Mouse (Mus musculus) lung, adult 10 weeks (tissue): ENCODE data around the gene Mcm2. TPM values are rescaled to one million over a fixed set of nuclear protein-coding genes. Genes with fewer than 3 reads are reported as not detected.

Experiments used
- polyA plus RNA-seq: library from polyadenylated mRNA; stranded (reverse); fragments of 350-450 nt; fragmentation: Illumina TruSeq; extraction: RNeasy Lipid Tissue Mini Kit (QIAGEN cat#74804); gene quantifications from one replicate; pipeline ENCODE4 v1.2.3, GENCODE M21; 2014; ENCODE audit warnings: low read depth, low replicate concordance; ENCODE audit not compliant: insufficient read depth

Mcm2 gene
- 5.1 TPM for polyA plus RNA-seq

GRCm38 (mm10) chr6:88898534-88899048 lies at the start of gene Mcm2:
Mcm2 (minus strand) TSS chr6:88898780.

GRCm38 (mm10) chr6:88901947-88902820 lies 3.6 kb upstream of the Mcm2 start, which contains the start of gene Tpra1:
Tpra1 (plus strand) TSS chr6:88902251.

GRCm38 (mm10) chr6:88874868-88875508 lies 23.6 kb downstream of the Mcm2 start, which contains the start of gene Podxl2:
Podxl2 (minus strand) TSS chr6:88875044.

GRCm38 (mm10) chr6:88841781-88842689 lies 56.5 kb downstream of the Mcm2 start, which contains the start of gene Abtb1:
Abtb1 (minus strand) TSS chr6:88841984.

Other genes with a start within 250 kb of the Mcm2 start
- gene Mgll, start 174.4 kb downstream of the Mcm2 start, polyA plus RNA-seq, result 50.9 TPM
- 22.0 TPM for gene Abtb1, start 56.8 kb downstream of the Mcm2 start, polyA plus RNA-seq
- gene Podxl2, start 23.7 kb downstream of the Mcm2 start, polyA plus RNA-seq, result 5.8 TPM
- 42.7 TPM for gene Tpra1, start 3.5 kb upstream of the Mcm2 start, polyA plus RNA-seq